20 mouse cellular contexts compared by ENCODE assay signal in genomic region chr19:27566060-27566459, GRCm38 (mm10).
DNase-seq lines count a peak whose midpoint lies in the region; ATAC-seq lines count a peak whose summit lies in the region.
"Had no signal": no experiment of that assay in that cellular context is flagged by ENCODE, and none has a peak within 500 bp of the region (broad histone marks: within the 10 kb centered on the region; RNA-seq: fewer than 3 reads in every experiment).

No protein-coding gene starts in this region.

- H3K9ac ChIP-seq in midbrain, embryonic 11.5 days (ENCODE audit: low read length), result no peak overlapping the region
- H3K9ac ChIP-seq in midbrain, embryonic 13.5 days (replicated peaks), result no peak overlapping the region
- H3K9ac ChIP-seq: embryonic facial prominence, embryonic 13.5 days; embryonic facial prominence, embryonic 15.5 days; forebrain, embryonic 12.5 days had no signal

- no peaks in the 10 kb centered on the region for H3K4me1 ChIP-seq in midbrain, embryonic 11.5 days (ENCODE audit: control insufficient read depth, insufficient read depth, low read length)
- H3K4me1 ChIP-seq in midbrain, embryonic 13.5 days (replicated peaks), result 0 out of 2 replicates have a peak, but pooled peaks cover 4% of the 10 kb centered on the region
- H3K4me1 ChIP-seq: embryonic facial prominence, embryonic 15.5 days had no signal

- H3K27ac ChIP-seq in midbrain, embryonic 11.5 days (ENCODE audit: low read depth, low read length), result no peak overlapping the region
- no peak overlapping the region for H3K27ac ChIP-seq in midbrain, embryonic 13.5 days
- H3K27ac ChIP-seq: embryonic facial prominence, embryonic 13.5 days; embryonic facial prominence, embryonic 15.5 days; forebrain, embryonic 10.5 days; forebrain, embryonic 12.5 days had no signal

- 88% methylated on average over 3 of the region's 3 CpGs for WGBS in midbrain, embryonic 11.5 days
- WGBS in midbrain, embryonic 13.5 days, result 90% methylated on average over 3 of the region's 3 CpGs

- peak; percentile 66 for ATAC-seq in frontal cortex, adult (ENCODE audit: low TSS enrichment)
- no peak for ATAC-seq in midbrain, embryonic 11.5 days (ENCODE audit: low FRiP score)
- ATAC-seq in midbrain, embryonic 13.5 days, result no peak
- ATAC-seq: forebrain, embryonic 14.5 days had no signal

- no peak for DNase-seq in frontal cortex, postnatal 25 days (ENCODE audit: low spot score in 2 of 2)
- peak; percentile 41 for DNase-seq in midbrain, embryonic 11.5 days (ENCODE audit: low spot score, missing footprints)
- no peak for DNase-seq in cerebellum, postnatal 36 days
- DNase-seq: adrenal gland, adult 2 months; adrenal gland, postnatal 10 days; adrenal gland, postnatal 25 days; cerebellum, adult 11-12 months; cerebellum, adult 2 months; cerebellum, adult 9-10 months; cerebellum, postnatal 10 days; cerebellum, postnatal 25 days; embryo, embryonic 11 days had no signal

- no peak overlapping the region for H3K4me2 ChIP-seq in midbrain, embryonic 11.5 days
- H3K4me2 ChIP-seq in midbrain, embryonic 13.5 days (replicated peaks), result no peak overlapping the region
- H3K4me2 ChIP-seq: embryonic facial prominence, embryonic 13.5 days; embryonic facial prominence, embryonic 15.5 days; forebrain, embryonic 12.5 days had no signal

- H3K27me3 ChIP-seq in midbrain, embryonic 11.5 days (ENCODE audit: control insufficient read depth, insufficient read depth, low read length), result no peaks in the 10 kb centered on the region
- no peaks in the 10 kb centered on the region for H3K27me3 ChIP-seq in midbrain, embryonic 13.5 days
- H3K27me3 ChIP-seq: embryonic facial prominence, embryonic 13.5 days; embryonic facial prominence, embryonic 15.5 days; forebrain, embryonic 12.5 days had no signal

- H3K9me3 ChIP-seq in midbrain, embryonic 11.5 days (ENCODE audit: control insufficient read depth, low read length), result no peaks in the 10 kb centered on the region
- H3K9me3 ChIP-seq in midbrain, embryonic 13.5 days, result no peaks in the 10 kb centered on the region
- H3K9me3 ChIP-seq: embryonic facial prominence, embryonic 13.5 days; embryonic facial prominence, embryonic 15.5 days; forebrain, embryonic 10.5 days; forebrain, embryonic 12.5 days had no signal

- H3K36me3 ChIP-seq in midbrain, embryonic 11.5 days (ENCODE audit: control insufficient read depth, insufficient read depth, low read length), result no peaks in the 10 kb centered on the region
- no peaks in the 10 kb centered on the region for H3K36me3 ChIP-seq in midbrain, embryonic 13.5 days
- H3K36me3 ChIP-seq: embryonic facial prominence, embryonic 13.5 days; embryonic facial prominence, embryonic 15.5 days; forebrain, embryonic 10.5 days; forebrain, embryonic 12.5 days had no signal

- H3K4me3 ChIP-seq in midbrain, embryonic 11.5 days (ENCODE audit: low read depth, low read length), result no peak overlapping the region
- no peak overlapping the region for H3K4me3 ChIP-seq in midbrain, embryonic 13.5 days (replicated peaks)
- H3K4me3 ChIP-seq: embryonic facial prominence, embryonic 13.5 days; embryonic facial prominence, embryonic 15.5 days; erythroblast, embryonic 14.5 days; forebrain, embryonic 10.5 days; forebrain, embryonic 12.5 days had no signal
